Mouse (Mus musculus) testis, adult 2 months (tissue): ENCODE data around the gene Hoxa10. TPM values are rescaled to one million over a fixed set of nuclear protein-coding genes. Genes with fewer than 3 reads are reported as not detected.

ENCODE experiments used
- H3K27ac ChIP-seq: fragments of 200-500 bp; 2 replicates; pipeline ENCODE4 v1.5.1; 2012; ENCODE audit warnings: low read depth, low read length; ENCODE audit not compliant: control insufficient read depth, insufficient read depth
- H3K27me3 ChIP-seq: fragments of 200-500 bp; 2 replicates; pipeline ENCODE4 v1.6.1; 2012; ENCODE audit warnings: mild to moderate bottlenecking, low read length, moderate library complexity; ENCODE audit not compliant: control insufficient read depth, insufficient read depth
- H3K36me3 ChIP-seq: fragments of 200-500 bp; 2 replicates; pipeline ENCODE4 v1.6.1; 2012; ENCODE audit warnings: mild to moderate bottlenecking, low read length; ENCODE audit not compliant: control insufficient read depth, insufficient read depth
- H3K4me1 ChIP-seq: fragments of 200-500 bp; 2 replicates; pipeline ENCODE4 v1.6.1; 2012; ENCODE audit warnings: low read length; ENCODE audit not compliant: control insufficient read depth, insufficient read depth
- H3K4me3 ChIP-seq: fragments of 200-500 bp; 2 replicates; pipeline ENCODE4 v1.5.1; 2012; ENCODE audit warnings: low read depth, mild to moderate bottlenecking, low read length, moderate library complexity, mixed read lengths; ENCODE audit not compliant: control insufficient read depth
- CTCF ChIP-seq: fragments of 200-500 bp; IDR thresholded peaks from 2 replicates; pipeline ENCODE4 v1.5.1; 2012; ENCODE audit warnings: low read depth, mild to moderate bottlenecking, inconsistent platforms, low read length, moderate library complexity; ENCODE audit not compliant: control insufficient read depth, insufficient read depth, insufficient replicate concordance
- POLR2A ChIP-seq: fragments of 200-500 bp; IDR thresholded peaks from 2 replicates; pipeline ENCODE4 v1.6.1; 2012; ENCODE audit warnings: low read depth, mild to moderate bottlenecking, inconsistent platforms, low read length, moderate library complexity; ENCODE audit not compliant: control insufficient read depth
- polyA plus RNA-seq: library from polyadenylated mRNA; depleted of rRNA; stranded (reverse); fragments of >200 nt; gene quantifications from 2 replicates; pipeline ENCODE4 v1.2.3, GENCODE M21; 2012

Hoxa10 gene
- polyA plus RNA-seq, 1 experiment, result 0.19 TPM

GRCm38 (mm10) chr6:52248638-52249414 lies 8.2 kb upstream of the Hoxa10 start:
- Histone ChIP-seq H3K4me3 (no peak overlapping the region), H3K4me1 (peaks cover 17% of the 10 kb centered on the region), H3K36me3 (no peaks in the 10 kb centered on the region), H3K27ac (no peak overlapping the region), H3K27me3 (peaks cover 30% of the 10 kb centered on the region)
- no peak for TF ChIP-seq POLR2A
- TF ChIP-seq CTCF, result no peak

- Histone ChIP-seq H3K4me1 (peaks cover 13% of the 10 kb centered on the region), H3K27me3 (peaks cover 32% of the 10 kb centered on the region), H3K4me3 (no peak overlapping the region), H3K27ac (no peak overlapping the region), H3K36me3 (no peaks in the 10 kb centered on the region)
- TF ChIP-seq CTCF, result no peak
- no peak for TF ChIP-seq POLR2A
Observed at GRCm38 (mm10) chr6:52247766-52248637, 7.3 kb upstream of the Hoxa10 start.

GRCm38 (mm10) chr6:52246916-52247315 lies 6.3 kb upstream of the Hoxa10 start:
- Histone ChIP-seq H3K27ac (no peak overlapping the region), H3K4me1 (peaks cover 8% of the 10 kb centered on the region; the same call in 1 of the 2 replicates), H3K27me3 (peaks cover 27% of the 10 kb centered on the region), H3K36me3 (no peaks in the 10 kb centered on the region), H3K4me3 (no peak overlapping the region)
- TF ChIP-seq POLR2A (no peak), CTCF (no peak)

GRCm38 (mm10) chr6:52246403-52246803 lies 5.7 kb upstream of the Hoxa10 start:
- Histone ChIP-seq H3K27ac (no peak overlapping the region), H3K27me3 (peaks cover 27% of the 10 kb centered on the region), H3K4me3 (no peak overlapping the region), H3K4me1 (peaks cover 8% of the 10 kb centered on the region; the same call in 1 of the 2 replicates), H3K36me3 (no peaks in the 10 kb centered on the region)
- TF ChIP-seq POLR2A, result no peak
- TF ChIP-seq CTCF, result no peak

GRCm38 (mm10) chr6:52245757-52246142 lies 5.1 kb upstream of the Hoxa10 start, which contains the start of gene Hoxa11:
Gene Hoxa11 (minus strand): TSS chr6:52245810.
- Histone ChIP-seq H3K27ac (no peak within 1 kb of the TSS), H3K4me3 (no peak within 1 kb of the TSS; the same call in 1 of the 2 replicates), H3K27me3 (peaks cover 27% of the 10 kb centered on the region), H3K4me1 (peaks cover 8% of the 10 kb centered on the region; the same call in 1 of the 2 replicates), H3K36me3 (no peaks in the 10 kb centered on the region)
- no peak for TF ChIP-seq CTCF
- no peak for TF ChIP-seq POLR2A

GRCm38 (mm10) chr6:52245040-52245756 lies 4.5 kb upstream of the Hoxa10 start:
- Histone ChIP-seq H3K36me3 (no peaks in the 10 kb centered on the region), H3K27ac (no peak overlapping the region), H3K27me3 (peaks cover 27% of the 10 kb centered on the region), H3K4me1 (peaks cover 8% of the 10 kb centered on the region; the same call in 1 of the 2 replicates), H3K4me3 (no peak overlapping the region; the same call in 1 of the 2 replicates)
- TF ChIP-seq POLR2A, result no peak
- no peak for TF ChIP-seq CTCF
